Mouse (Mus musculus): ENCODE measurements around the gene Fstl4. TPM values are rescaled to one million over a fixed set of nuclear protein-coding genes. Genes with fewer than 3 reads are reported as not detected.

Fstl4 gene
- polyA plus RNA-seq, 2 experiments = 0.01 TPM; not detected in 1

- no peak for ATAC-seq (ENCODE audit: insufficient read depth)
Observed at GRCm38 (mm10) chr11:52728479-52728878, 36.0 kb upstream of the Fstl4 start.

GRCm38 (mm10) chr11:52729890-52730289 is 34.5 kb upstream of the Fstl4 start:
- H3K27ac ChIP-seq = no peak overlapping the region
- H3K36me3 ChIP-seq (replicated peaks; ENCODE audit: control insufficient read depth, insufficient read depth, low read depth) = no peaks in the 10 kb centered on the region
- no peaks in the 10 kb centered on the region for H3K27me3 ChIP-seq (ENCODE audit: control insufficient read depth, insufficient read depth, low read length)
- H3K4me1 ChIP-seq (replicated peaks; ENCODE audit: control insufficient read depth in 2 of 2, insufficient read depth in 2 of 2, low read length in 1 of 2) = no peaks in the 10 kb centered on the region
- TF ChIP-seq CTCF (IDR thresholded peaks at IDR 0.05; ENCODE audit: low read depth) (no peak), EP300 (IDR thresholded peaks at IDR 0.05; ENCODE audit: low read depth) (no peak)
- no peak overlapping the region for H3K4me3 ChIP-seq (ENCODE audit: insufficient read depth in 1 of 2, low read depth in 2 of 2, low read length in 2 of 2)
- DNase-seq (ENCODE audit: low read depth in 3 of 3, low spot score in 3 of 3) (no peak), ATAC-seq (ENCODE audit: insufficient read depth) (no peak)
- H3K9ac ChIP-seq (replicated peaks) = no peak overlapping the region
- H3K4me2 ChIP-seq (ENCODE audit: low read depth) = no peak overlapping the region
- no peaks in the 10 kb centered on the region for H3K9me3 ChIP-seq (ENCODE audit: control insufficient read depth, low read length)
- WGBS (ENCODE audit: insufficient replicate concordance) = 48% methylated on average over 5 of the region's 5 CpGs

More at GRCm38 (mm10) chr11:52728479-52728878, 36.0 kb upstream of the Fstl4 start:
- no peak overlapping the region for H3K27ac ChIP-seq
- no peak for DNase-seq (ENCODE audit: low read depth in 3 of 3, low spot score in 3 of 3)
- no peaks in the 10 kb centered on the region for H3K9me3 ChIP-seq (ENCODE audit: control insufficient read depth, low read length)
- H3K36me3 ChIP-seq (replicated peaks; ENCODE audit: control insufficient read depth, insufficient read depth, low read depth) = no peaks in the 10 kb centered on the region
- H3K9ac ChIP-seq (replicated peaks) = no peak overlapping the region
- 69% methylated on average over 15 of the region's 15 CpGs for WGBS (ENCODE audit: insufficient replicate concordance)
- no peak overlapping the region for H3K4me2 ChIP-seq (ENCODE audit: low read depth)
- no peak overlapping the region for H3K4me3 ChIP-seq (ENCODE audit: insufficient read depth in 1 of 2, low read depth in 2 of 2, low read length in 2 of 2)
- H3K27me3 ChIP-seq (ENCODE audit: control insufficient read depth, insufficient read depth, low read length) = no peaks in the 10 kb centered on the region
- no peak for TF ChIP-seq EP300 (IDR thresholded peaks at IDR 0.05; ENCODE audit: low read depth)
- TF ChIP-seq CTCF (IDR thresholded peaks at IDR 0.05; ENCODE audit: low read depth) = no peak
- no peaks in the 10 kb centered on the region for H3K4me1 ChIP-seq (replicated peaks; ENCODE audit: control insufficient read depth in 2 of 2, insufficient read depth in 2 of 2, low read length in 1 of 2)

- H3K27me3 ChIP-seq (ENCODE audit: control insufficient read depth, insufficient read depth, low read length) = no peaks in the 10 kb centered on the region
- TF ChIP-seq EP300 (IDR thresholded peaks at IDR 0.05; ENCODE audit: low read depth) (no peak), CTCF (IDR thresholded peaks at IDR 0.05; ENCODE audit: low read depth) (no peak)
- no peaks in the 10 kb centered on the region for H3K9me3 ChIP-seq (ENCODE audit: control insufficient read depth, low read length)
- no peaks in the 10 kb centered on the region for H3K36me3 ChIP-seq (replicated peaks; ENCODE audit: control insufficient read depth, insufficient read depth, low read depth)
- ATAC-seq (ENCODE audit: insufficient read depth) = no peak
- no peak overlapping the region for H3K9ac ChIP-seq (replicated peaks)
- DNase-seq (ENCODE audit: low read depth in 3 of 3, low spot score in 3 of 3) = no peak
- no peak overlapping the region for H3K4me2 ChIP-seq (ENCODE audit: low read depth)
- no peak overlapping the region for H3K4me3 ChIP-seq (ENCODE audit: insufficient read depth in 1 of 2, low read depth in 2 of 2, low read length in 2 of 2)
- H3K4me1 ChIP-seq (replicated peaks; ENCODE audit: control insufficient read depth in 2 of 2, insufficient read depth in 2 of 2, low read length in 1 of 2) = no peaks in the 10 kb centered on the region
- 39% methylated on average over 8 of the region's 8 CpGs for WGBS (ENCODE audit: insufficient replicate concordance)
- no peak overlapping the region for H3K27ac ChIP-seq
Observed at GRCm38 (mm10) chr11:52731979-52732378, 32.5 kb upstream of the Fstl4 start.

- no peaks in the 10 kb centered on the region for H3K9me3 ChIP-seq (ENCODE audit: control insufficient read depth, low read length)
- no peaks in the 10 kb centered on the region for H3K27me3 ChIP-seq (ENCODE audit: control insufficient read depth, insufficient read depth, low read length)
- no peak for TF ChIP-seq EP300 (IDR thresholded peaks at IDR 0.05; ENCODE audit: low read depth)
- TF ChIP-seq CTCF (IDR thresholded peaks at IDR 0.05; ENCODE audit: low read depth) = no peak
- H3K9ac ChIP-seq (replicated peaks) = no peak overlapping the region
- H3K36me3 ChIP-seq (replicated peaks; ENCODE audit: control insufficient read depth, insufficient read depth, low read depth) = no peaks in the 10 kb centered on the region
- WGBS (ENCODE audit: insufficient replicate concordance) = 46% methylated on average over 6 of the region's 6 CpGs
- no peak overlapping the region for H3K27ac ChIP-seq
- no peak overlapping the region for H3K4me3 ChIP-seq (ENCODE audit: insufficient read depth in 1 of 2, low read depth in 2 of 2, low read length in 2 of 2)
- H3K4me1 ChIP-seq (replicated peaks; ENCODE audit: control insufficient read depth in 2 of 2, insufficient read depth in 2 of 2, low read length in 1 of 2) = no peaks in the 10 kb centered on the region
- ATAC-seq (ENCODE audit: insufficient read depth) (no peak), DNase-seq (ENCODE audit: low read depth in 3 of 3, low spot score in 3 of 3) (no peak)
- no peak overlapping the region for H3K4me2 ChIP-seq (ENCODE audit: low read depth)
Observed at GRCm38 (mm10) chr11:52734493-52735195, 29.8 kb upstream of the Fstl4 start.

- Histone ChIP-seq H3K9ac (replicated peaks) (no peak overlapping the region), H3K27ac (no peak overlapping the region), H3K4me1 (replicated peaks; ENCODE audit: control insufficient read depth in 2 of 2, insufficient read depth in 2 of 2, low read length in 1 of 2) (no peaks in the 10 kb centered on the region), H3K36me3 (replicated peaks; ENCODE audit: control insufficient read depth, insufficient read depth, low read depth) (no peaks in the 10 kb centered on the region), H3K4me2 (ENCODE audit: low read depth) (no peak overlapping the region), H3K27me3 (ENCODE audit: control insufficient read depth, insufficient read depth, low read length) (no peaks in the 10 kb centered on the region), H3K4me3 (ENCODE audit: insufficient read depth in 1 of 2, low read depth in 2 of 2, low read length in 2 of 2) (no peak overlapping the region), H3K9me3 (ENCODE audit: control insufficient read depth, low read length) (no peaks in the 10 kb centered on the region)
- DNase-seq (ENCODE audit: low read depth in 3 of 3, low spot score in 3 of 3) (no peak), ATAC-seq (ENCODE audit: insufficient read depth) (no peak)
- TF ChIP-seq CTCF (IDR thresholded peaks at IDR 0.05; ENCODE audit: low read depth) = no peak
- TF ChIP-seq EP300 (IDR thresholded peaks at IDR 0.05; ENCODE audit: low read depth) = no peak
- 14% methylated on average over 9 of the region's 9 CpGs for WGBS (ENCODE audit: insufficient replicate concordance)
Observed at GRCm38 (mm10) chr11:52739187-52739586, 25.2 kb upstream of the Fstl4 start.

Measured in liver, embryonic 14.5 days (tissue).